Mouse (Mus musculus) liver, embryonic 14.5 days (tissue): ENCODE measurements around the gene Ints13.
A peak's percentile ranks its signal among the peaks of the same experiment; 100 is the strongest.

Source experiments
- CTCF ChIP-seq: IDR thresholded peaks from 2 replicates; pipeline ENCODE4 v1.5.1; 2016; ENCODE audit warnings: antibody characterized with exemption, low read depth, control low read depth
- EP300 ChIP-seq: IDR thresholded peaks from 2 replicates; pipeline ENCODE4 v1.6.1; 2016; ENCODE audit warnings: antibody characterized with exemption, low read depth

- TF ChIP-seq CTCF: no peak
- 0 out of 2 replicates have a peak, but pooled peaks have one; percentile 65 for TF ChIP-seq EP300
Observed at GRCm38 (mm10) chr6:146577310-146578109, at the start of gene Ints13.
